Comparison of ENCODE assay signal across 8 mouse cellular contexts in the genomic region with DNA sequence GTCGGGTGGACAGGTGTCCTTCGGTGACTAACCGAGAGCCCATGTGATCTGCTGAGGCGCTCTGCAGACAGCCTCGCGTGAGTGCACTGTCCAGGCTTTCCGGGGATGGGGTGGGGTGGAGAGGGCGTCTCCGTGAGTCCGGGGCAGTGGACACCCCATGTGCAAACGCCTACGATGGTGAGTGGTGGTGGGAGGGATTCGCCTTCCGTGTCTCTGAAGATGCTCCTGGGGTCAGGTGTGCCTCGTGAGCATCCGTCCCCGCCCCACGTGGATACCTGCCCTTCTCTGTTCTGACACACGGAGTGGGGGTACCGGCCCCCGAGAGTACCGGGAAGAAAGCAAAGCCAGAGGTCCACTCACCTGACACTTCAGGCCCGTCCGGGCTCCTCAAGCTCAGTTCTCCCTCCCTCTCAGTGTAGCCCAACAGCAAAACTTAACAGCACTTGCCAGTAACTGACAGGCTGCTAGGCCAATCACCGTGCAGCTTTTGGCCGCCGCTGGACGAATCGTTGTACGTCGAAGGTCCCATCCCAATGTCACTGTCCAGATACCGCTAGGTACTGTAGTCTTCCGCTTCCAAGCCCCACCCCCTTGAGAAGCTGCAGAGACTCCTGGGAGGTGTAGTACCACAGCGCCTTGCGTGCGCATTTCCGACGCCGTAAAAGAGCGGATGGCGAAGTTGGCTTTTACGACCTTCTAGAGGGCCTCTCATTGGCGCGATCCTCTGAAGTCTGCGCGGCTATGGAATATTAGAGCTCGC. TPM values are rescaled to one million over a fixed set of nuclear protein-coding genes. Genes with fewer than 3 reads are reported as not detected.
DNase-seq lines count a peak whose midpoint lies in the region; ATAC-seq and TF ChIP-seq lines count a peak whose summit lies in the region.

Slc25a19 (minus strand) TSS at position 591 of the 760 bp plus-strand sequence.

- no peaks in the 10 kb centered on the region for H3K9me3 ChIP-seq in hindbrain, postnatal 0 days (ENCODE audit: low read length)

- under 1% methylated on average over 47 of the region's 47 CpGs for WGBS in hindbrain, postnatal 0 days

- TF ChIP-seq CTCF in gastrocnemius, adult 2 months (IDR thresholded peaks at IDR 0.05) = no peak
- TF ChIP-seq CTCF in hindbrain, postnatal 0 days (IDR thresholded peaks at IDR 0.05; ENCODE audit: low read depth) = no peak; the same call in 1 of the 2 replicates
- no peak; the same call in 1 of the 2 replicates for TF ChIP-seq CTCF in left cerebral cortex, adult 2 months (IDR thresholded peaks at IDR 0.05)

- H3K4me1 ChIP-seq in hindbrain, postnatal 0 days (ENCODE audit: insufficient read depth, low read length) = peaks cover 7% of the 10 kb centered on the region; the same call in 1 of the 2 replicates

- peak within 1 kb of the TSS; percentile 56 for H3K9ac ChIP-seq in hindbrain, postnatal 0 days (replicated peaks; ENCODE audit: low read length)

- peak; percentile 100 for DNase-seq in ZHBTc4 (ENCODE audit: low read depth, low spot score)
- peak; percentile 99 for DNase-seq in gastrocnemius, adult 2 months
- peak; percentile 99 for DNase-seq in hindbrain, postnatal 0 days (ENCODE audit: low spot score)
- DNase-seq in left cerebral cortex, adult 2 months (ENCODE audit: extremely low spot score in 1 of 2, low spot score in 2 of 2) = peak; percentile 98 to 99
- peak; percentile 99 to 100 for DNase-seq in right cerebral cortex, adult 2 months (ENCODE audit: low spot score in 2 of 2)
- DNase-seq in urinary bladder, postnatal 14 days (ENCODE audit: low spot score) = peak; percentile 100

- H3K27me3 ChIP-seq in hindbrain, postnatal 0 days (ENCODE audit: insufficient read depth, low read length) = no peaks in the 10 kb centered on the region

- intact Hi-C loops in gastrocnemius, adult 2 months (cut with DNase I) = no loop called here
- intact Hi-C loops in left cerebral cortex, adult 2 months (cut with DNase I) = no loop called here

- H3K4me3 ChIP-seq in gastrocnemius, adult 2 months = peak within 1 kb of the TSS; percentile 72
- H3K4me3 ChIP-seq in hindbrain, postnatal 0 days (ENCODE audit: low read length) = peak within 1 kb of the TSS; percentile 56
- peak within 1 kb of the TSS; percentile 66 for H3K4me3 ChIP-seq in left cerebral cortex, adult 2 months

- peak; percentile 96 for ATAC-seq in common myeloid progenitor, adult 5-6 weeks (replicated peaks; ENCODE audit: low read depth, poor library complexity, severe bottlenecking)
- ATAC-seq in hindbrain, postnatal 0 days = peak; percentile 99
- ATAC-seq in megakaryocyte, adult 5-6 weeks (ENCODE audit: poor library complexity, severe bottlenecking) = peak; percentile 92

- H3K4me2 ChIP-seq in hindbrain, postnatal 0 days (ENCODE audit: low read depth, low read length) = peak within 1 kb of the TSS; percentile 72

- H3K36me3 ChIP-seq in hindbrain, postnatal 0 days (ENCODE audit: insufficient read depth, low read length) = 0 out of 2 replicates have a peak, but pooled peaks cover 2% of the 10 kb centered on the region

- peak within 1 kb of the TSS; percentile 92 for H3K27ac ChIP-seq in gastrocnemius, adult 2 months
- peak within 1 kb of the TSS; percentile 51; the same call in 1 of the 2 replicates for H3K27ac ChIP-seq in hindbrain, postnatal 0 days
- peak within 1 kb of the TSS; percentile 83 for H3K27ac ChIP-seq in left cerebral cortex, adult 2 months

RNA-seq across cellular contexts. Expression of gene Slc25a19, which starts in this region (rescaled TPM):
- total RNA-seq in common myeloid progenitor, adult 5-6 weeks (2017) = 22.3 and 28.1 TPM in 2 replicates
- 10 to 100 TPM; 43.1 to 51.5 TPM for total RNA-seq in gastrocnemius, adult 2 months (2021)
- total RNA-seq in hindbrain, postnatal 0 days (2014; rRNA removed) = 29.0 and 29.5 TPM in 2 replicates
- polyA plus RNA-seq in hindbrain, postnatal 0 days (2015; fragmentation: Nextera tagmentation; extraction: Ambion mirVana) = 41.2 and 41.8 TPM in 2 replicates
- 10 to 100 TPM; 57.2 to 59.5 TPM for total RNA-seq in left cerebral cortex, adult 2 months (2021)
- total RNA-seq in megakaryocyte, adult 5-6 weeks (2015) = 5.7 and 8.0 TPM in 2 replicates
- 13.7 and 25.5 TPM in 2 replicates for total RNA-seq in megakaryocyte, adult 5-6 weeks (2017)

Comparison
In these comparisons a context has a peak if more than half of its experiments do, and no peak if none do; other contexts are left out.
1. Peak in every context shown above with its lines: DNase-seq, ATAC-seq, H3K4me3 ChIP-seq and H3K27ac ChIP-seq.